Mouse (Mus musculus): ENCODE data around the gene Rpn2. TPM values are rescaled to one million over a fixed set of nuclear protein-coding genes. Genes with fewer than 3 reads are reported as not detected.

The Rpn2 gene
- total RNA-seq, 4 experiments from 2014 or later = 315 to 330 (median 326) TPM

- no peak for DNase-seq
These were observed 74.4 kb downstream of the Rpn2 start for GRCm38 (mm10) chr2:157353183-157353582.

- no peak for DNase-seq
These were observed 75.3 kb downstream of the Rpn2 start for GRCm38 (mm10) chr2:157354106-157354505.

GRCm38 (mm10) chr2:157360028-157360427 lies 81.2 kb downstream of the Rpn2 start:
- no peak for DNase-seq

- no peak for DNase-seq
These were observed 84.2 kb downstream of the Rpn2 start for GRCm38 (mm10) chr2:157363031-157363430.

GRCm38 (mm10) chr2:157366762-157367161 lies 87.9 kb downstream of the Rpn2 start:
- no peak for DNase-seq

GRCm38 (mm10) chr2:157367184-157367893 lies 88.5 kb downstream of the Rpn2 start, which contains the start of gene Manbal:
Gene Manbal, plus strand, starts transcription at chr2:157367594.
- DNase-seq = peak; percentile 91

- DNase-seq = no peak
These were observed 89.2 kb downstream of the Rpn2 start for GRCm38 (mm10) chr2:157367991-157368390.

GRCm38 (mm10) chr2:157371696-157372095 lies 92.9 kb downstream of the Rpn2 start:
- DNase-seq = no peak

GRCm38 (mm10) chr2:157373681-157374080 lies 94.9 kb downstream of the Rpn2 start:
- DNase-seq = no peak

- no peak for DNase-seq
These were observed 96.2 kb downstream of the Rpn2 start for GRCm38 (mm10) chr2:157375051-157375450.

Other genes with a start within 250 kb of the Rpn2 start
- 10 to 100 TPM; 38.6 to 50.0 (median 46.5) TPM for gene Soga1, start 199.8 kb upstream of the Rpn2 start, total RNA-seq (2022)
- not detected for gene Tldc2, start 192.0 kb upstream of the Rpn2 start, total RNA-seq (2022)
- 10 to 100 TPM; 22.4 to 38.9 (median 31.0) TPM for gene Samhd1, start 143.8 kb upstream of the Rpn2 start, total RNA-seq (2022)
- 1 to 10 TPM; 3.6 to 6.1 (median 5.2) TPM for gene Rbl1, start 74.5 kb upstream of the Rpn2 start, total RNA-seq (2022)
- gene Mroh8, start 532 bp downstream of the Rpn2 start, total RNA-seq (2022) = under 1 TPM; 0.17 to 0.89 (median 0.31) TPM
- not detected for gene Ghrh, start 68.5 kb downstream of the Rpn2 start, total RNA-seq (2022)
- gene Manbal, start 88.6 kb downstream of the Rpn2 start, total RNA-seq (2022) = 10 to 100 TPM; 36.3 to 40.3 (median 36.5) TPM
- 10 to 100 TPM; 18.3 to 32.9 (median 24.8) TPM for gene Src, start 139.4 kb downstream of the Rpn2 start, total RNA-seq (2022)

Measured in adrenal gland, adult 8-10 months (tissue).